Mouse (Mus musculus): Measurements from ENCODE around the gene Plod1.

DNA sequence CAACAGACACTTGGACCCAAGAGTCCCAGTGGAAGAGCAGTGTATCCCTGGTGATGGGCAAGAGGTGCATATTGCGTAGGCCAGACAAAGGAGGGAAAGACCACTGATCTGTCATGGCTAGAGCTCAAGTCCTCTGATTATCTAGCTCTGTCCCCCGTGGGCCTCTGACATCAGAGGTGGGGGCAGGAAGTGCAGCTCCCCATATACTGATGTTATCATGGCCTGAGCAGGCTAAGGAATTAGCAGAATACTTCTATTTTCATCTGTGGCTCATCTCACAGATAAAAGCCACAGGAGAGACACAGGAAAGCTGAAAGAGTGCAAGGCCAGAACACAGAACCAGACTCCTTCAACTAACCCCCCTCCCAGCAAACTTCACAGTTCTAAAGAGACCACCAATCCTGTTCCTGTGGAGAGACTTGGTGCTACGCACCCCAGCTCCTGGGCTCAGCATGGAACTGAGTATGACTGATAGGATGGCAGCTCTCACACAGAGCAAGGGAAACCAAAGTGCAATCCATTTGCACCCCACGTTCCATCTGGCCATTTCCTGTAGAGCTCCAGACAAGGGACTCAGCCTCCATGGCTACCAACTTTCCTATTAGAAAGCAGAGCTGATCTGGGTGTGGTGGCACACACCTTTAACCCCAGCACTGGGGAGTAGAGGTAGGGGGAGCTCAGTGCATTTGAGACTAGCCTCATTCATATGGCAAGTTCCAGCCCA, 60.6 kb downstream of the Plod1 start:
- TF ChIP-seq CTCF (IDR thresholded peaks at IDR 0.05; ENCODE audit: borderline replicate concordance, insufficient read depth, low read length) (no peak), POLR2A (IDR thresholded peaks at IDR 0.05; ENCODE audit: low read depth, low read length) (no peak)
